Mouse (Mus musculus) heart, embryonic 14.5 days (tissue): ENCODE measurements around the gene Mea1. TPM values are rescaled to one million over a fixed set of nuclear protein-coding genes. Genes with fewer than 3 reads are reported as not detected.

ENCODE experiments used
- ATAC-seq: fragments of 200-750 bp; cut with Nextera tagmentation; 2 replicates; pipeline ENCODE4 v1.8.0; 2017; ENCODE audit warnings: low read depth, moderate TSS enrichment; ENCODE audit not compliant: insufficient number of reproducible peaks, insufficient read depth, low FRiP score
- H3K27ac ChIP-seq, 2 experiments: fragments of 200-500 bp in 1 of 2; fragments of 300-500 bp in 1 of 2; sonication (generic) in 1 of 2; replicated peaks in 1 of 2; 2 replicates each; pipeline ENCODE4 v1.5.1; 2012 to 2014; ENCODE audit warnings: low read depth in 2 of 2, low read length in 2 of 2, control low read depth in 1 of 2, mild to moderate bottlenecking in 1 of 2, mixed read lengths in 1 of 2; ENCODE audit not compliant: control insufficient read depth in 1 of 2, insufficient read depth in 1 of 2
- H3K27me3 ChIP-seq: fragments of 300-500 bp; sonication (generic); 2 replicates; pipeline ENCODE4 v1.6.1; 2014; ENCODE audit warnings: mild to moderate bottlenecking, low read length, control low read depth; ENCODE audit not compliant: control insufficient read depth, insufficient read depth
- H3K36me3 ChIP-seq: fragments of 300-500 bp; sonication (generic); 2 replicates; pipeline ENCODE4 v1.6.1; 2014; ENCODE audit warnings: mild to moderate bottlenecking, control low read depth, low read length, mixed read lengths; ENCODE audit not compliant: control insufficient read depth, insufficient read depth
- H3K4me1 ChIP-seq, 2 experiments: fragments of 200-500 bp in 1 of 2; fragments of 300-500 bp in 1 of 2; sonication (generic) in 1 of 2; 2 replicates each; pipeline ENCODE4 v1.6.1; 2012 to 2014; ENCODE audit warnings: low read length in 2 of 2, control low read depth in 1 of 2, mixed read lengths in 1 of 2; ENCODE audit not compliant: control insufficient read depth in 2 of 2, insufficient read depth in 2 of 2
- H3K4me2 ChIP-seq: fragments of 300-500 bp; sonication (generic); 2 replicates; pipeline ENCODE4 v1.6.1; 2014; ENCODE audit warnings: mild to moderate bottlenecking, low read length
- H3K4me3 ChIP-seq, 2 experiments: fragments of 200-500 bp in 1 of 2; fragments of 300-500 bp in 1 of 2; sonication (generic) in 1 of 2; 2 replicates each; pipeline ENCODE4 v1.5.1; 2012 to 2014; ENCODE audit warnings: low read length in 2 of 2, mild to moderate bottlenecking in 2 of 2, control low read depth in 1 of 2, low read depth in 1 of 2, moderate library complexity in 1 of 2; ENCODE audit not compliant: control insufficient read depth in 1 of 2, insufficient read depth in 1 of 2
- H3K9ac ChIP-seq: fragments of 300-500 bp; sonication (generic); 2 replicates; pipeline ENCODE4 v1.6.1; 2014; ENCODE audit warnings: mild to moderate bottlenecking, low read length
- H3K9me3 ChIP-seq: fragments of 300-500 bp; sonication (generic); 2 replicates; pipeline ENCODE4 v1.6.1; 2016; ENCODE audit warnings: low read length, control low read depth; ENCODE audit not compliant: control insufficient read depth
- WGBS: fragments of 180-500 bp; shearing (Covaris S2); extraction: QIAGEN DNeasy Blood & Tissue Kit; methylation state at CpG from one replicate; pipeline ENCODE4 v1.1.7; 2014; 5-methylcytosine and 5-hydroxymethylcytosine counted together
- polyA plus RNA-seq: library from polyadenylated mRNA; unstranded; fragments of >200 nt; fragmentation: Nextera tagmentation; extraction: Ambion mirVana; gene quantifications from 2 replicates; pipeline ENCODE4 v1.2.1, GENCODE M21; 2014

Gene Mea1
- polyA plus RNA-seq, 1 experiment from 2014 or later: 129 TPM

GRCm38 (mm10) chr17:46673850-46674529 lies 4.6 kb upstream of the Mea1 start, which contains the start of gene Rrp36:
Rrp36 (minus strand) TSS chr17:46674352.
- 1% methylated on average over 43 of the region's 43 CpGs for WGBS
- Histone ChIP-seq H3K4me3 (peak within 1 kb of the TSS; percentile 79 to 94), H3K4me2 (peak within 1 kb of the TSS; percentile 81), H3K27me3 (no peaks in the 10 kb centered on the region), H3K4me1 (peaks cover 18 to 24% of the 10 kb centered on the region in 2 experiments), H3K36me3 (peaks cover 69% of the 10 kb centered on the region), H3K27ac (peak within 1 kb of the TSS; percentile 80 to 86), H3K9me3 (no peaks in the 10 kb centered on the region), H3K9ac (peak within 1 kb of the TSS; percentile 86)
- ATAC-seq: peak; percentile 82

- H3K27me3 ChIP-seq: no peaks in the 10 kb centered on the region
- peak overlapping the region; percentile 81 for H3K4me2 ChIP-seq
- 0 out of 2 replicates have a peak, but pooled peaks have one; percentile 0 for ATAC-seq
- H3K9me3 ChIP-seq: no peaks in the 10 kb centered on the region
- H3K9ac ChIP-seq: peak overlapping the region; percentile 86
- H3K4me3 ChIP-seq: peak overlapping the region; percentile 79 to 94
- 19% methylated on average over 15 of the region's 15 CpGs for WGBS
- H3K4me1 ChIP-seq: peaks cover 21 to 31% of the 10 kb centered on the region in 2 experiments
- H3K27ac ChIP-seq: peak overlapping the region; percentile 75 to 80
- peaks cover 62% of the 10 kb centered on the region for H3K36me3 ChIP-seq
These were observed 3.9 kb upstream of the Mea1 start for GRCm38 (mm10) chr17:46674530-46675283.

DNA sequence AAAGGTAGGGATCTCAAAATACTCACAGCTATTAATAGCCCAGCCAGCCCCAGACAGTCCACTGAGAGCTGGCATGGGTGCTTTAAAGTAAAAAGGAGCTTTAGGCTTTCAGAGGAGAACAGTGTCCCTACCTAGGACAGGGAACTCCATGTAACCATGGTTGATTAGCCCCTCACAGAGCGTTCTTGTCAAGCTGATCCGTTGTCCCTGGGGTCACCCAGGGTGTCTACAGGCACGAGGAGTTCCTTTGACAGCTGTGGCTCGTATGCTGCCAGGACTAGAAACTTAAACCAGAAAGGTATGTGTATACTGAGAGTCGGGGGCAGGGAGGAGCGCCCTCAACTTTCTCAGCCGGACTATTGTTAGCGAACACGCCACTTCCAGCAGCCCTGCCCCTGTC lies 318 bp downstream of the Mea1 start:
- peak overlapping the region; percentile 83 for H3K9ac ChIP-seq
- H3K9me3 ChIP-seq: no peaks in the 10 kb centered on the region
- peak overlapping the region; percentile 84 for H3K4me2 ChIP-seq
- ATAC-seq: no peak
- no peaks in the 10 kb centered on the region for H3K27me3 ChIP-seq
- H3K27ac ChIP-seq: peak overlapping the region; percentile 91 to 93
- H3K4me3 ChIP-seq: peak overlapping the region; percentile 66 to 78
- peaks cover 18 to 32% of the 10 kb centered on the region in 2 experiments for H3K4me1 ChIP-seq
- 12% methylated on average over 9 of the region's 9 CpGs for WGBS
- peaks cover 54% of the 10 kb centered on the region for H3K36me3 ChIP-seq

- Histone ChIP-seq H3K9me3 (no peaks in the 10 kb centered on the region), H3K27me3 (no peaks in the 10 kb centered on the region), H3K4me2 (peak overlapping the region; percentile 84), H3K9ac (peak overlapping the region; percentile 83), H3K36me3 (peaks cover 60% of the 10 kb centered on the region), H3K27ac (peak overlapping the region; percentile 91 to 93), H3K4me3 (peak overlapping the region; percentile 66 to 78), H3K4me1 (peaks cover 14 to 31% of the 10 kb centered on the region in 2 experiments)
- ATAC-seq: peak; percentile 2
- WGBS: under 1% methylated on average over 34 of the region's 34 CpGs
These were observed 1.5 kb downstream of the Mea1 start for GRCm38 (mm10) chr17:46679843-46680759.

DNA sequence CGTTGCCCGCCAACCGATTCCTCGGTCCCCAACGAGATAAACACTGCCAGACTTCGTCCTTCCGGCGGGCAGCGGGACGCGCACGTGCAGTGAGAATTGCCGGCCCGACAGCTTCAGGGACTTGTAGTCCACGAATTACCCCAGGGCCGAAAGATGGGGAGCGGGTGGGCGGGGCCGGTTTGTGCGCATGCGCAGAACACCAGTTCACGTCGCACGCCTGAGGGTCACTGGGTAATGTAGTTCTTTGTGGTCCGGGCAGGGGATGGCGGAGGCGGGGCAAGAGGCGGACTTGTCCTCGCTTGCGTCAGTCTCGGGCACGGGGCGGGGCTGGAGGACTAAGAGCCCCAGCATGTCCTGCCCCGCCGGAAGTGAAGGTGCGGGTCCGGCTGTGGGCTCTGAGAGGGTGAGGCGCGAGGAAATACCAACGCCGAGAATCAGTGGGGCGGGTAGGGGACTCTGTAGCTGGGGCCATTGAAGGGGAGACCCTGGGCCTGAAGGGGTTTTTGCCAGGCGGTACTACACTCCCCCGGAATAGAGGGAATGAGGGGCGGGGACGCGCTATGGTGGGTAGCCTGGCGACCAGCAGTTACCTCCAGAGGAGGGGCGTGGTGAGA lies 2.3 kb downstream of the Mea1 start, which contains the start of gene Klhdc3:
Gene Klhdc3, minus strand, starts transcription at position 155 of the 614 bp plus-strand sequence.
- whole genome bisulfite sequencing: under 1% methylated on average over 49 of the region's 49 CpGs
- ATAC-seq: peak; percentile 96
- H3K36me3 ChIP-seq: peaks cover 60% of the 10 kb centered on the region
- peak within 1 kb of the TSS; percentile 83 for H3K9ac ChIP-seq
- H3K4me1 ChIP-seq: peaks cover 14 to 31% of the 10 kb centered on the region in 2 experiments
- no peaks in the 10 kb centered on the region for H3K9me3 ChIP-seq
- peak within 1 kb of the TSS; percentile 94 for H3K4me2 ChIP-seq
- H3K4me3 ChIP-seq: peak within 1 kb of the TSS; percentile 66 to 78
- H3K27ac ChIP-seq: peak within 1 kb of the TSS; percentile 91 to 93
- H3K27me3 ChIP-seq: no peaks in the 10 kb centered on the region

DNA sequence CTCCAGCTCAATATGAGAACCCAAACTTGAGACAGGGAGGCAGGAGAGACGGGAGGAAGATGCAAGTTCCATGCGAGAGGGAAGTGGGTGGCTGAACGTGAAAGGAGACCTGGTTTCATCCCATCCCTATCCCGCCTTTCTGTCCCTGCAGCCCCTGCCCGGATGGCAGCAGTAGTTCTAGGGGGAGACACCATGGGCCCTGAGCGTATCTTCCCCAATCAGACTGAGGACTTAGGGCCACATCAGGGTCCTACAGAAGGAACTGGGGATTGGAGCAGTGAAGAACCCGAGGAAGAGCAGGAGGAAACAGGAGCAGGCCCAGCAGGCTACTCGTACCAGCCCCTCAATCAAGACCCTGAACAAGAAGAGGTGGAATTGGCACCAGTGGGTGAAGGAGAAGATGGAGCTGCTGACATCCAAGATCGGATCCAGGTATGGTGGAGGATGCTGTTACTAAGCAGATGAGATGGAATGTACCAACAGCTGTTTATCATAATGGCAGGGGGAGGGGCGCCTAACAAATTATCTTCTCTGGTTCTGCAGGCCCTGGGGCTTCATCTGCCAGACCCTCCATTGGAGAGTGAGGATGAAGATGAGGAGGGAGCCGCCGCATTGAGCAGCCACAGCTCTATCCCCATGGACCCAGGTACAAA lies 3.0 kb downstream of the Mea1 start:
- peak overlapping the region; percentile 94 for H3K4me2 ChIP-seq
- 27% methylated on average over 12 of the region's 12 CpGs for WGBS
- peak overlapping the region; percentile 66 to 78 for H3K4me3 ChIP-seq
- no peaks in the 10 kb centered on the region for H3K27me3 ChIP-seq
- peak overlapping the region; percentile 40 to 69; a peak in 3 of 4 replicates for H3K27ac ChIP-seq
- peak overlapping the region; percentile 77 for H3K9ac ChIP-seq
- H3K4me1 ChIP-seq: peaks cover 14 to 31% of the 10 kb centered on the region in 2 experiments
- peaks cover 60% of the 10 kb centered on the region for H3K36me3 ChIP-seq
- H3K9me3 ChIP-seq: no peaks in the 10 kb centered on the region
- no peak for ATAC-seq
